Mouse (Mus musculus): ENCODE measurements at regions not wholly inside any gene's neighbourhood (a gene's known extent, or its start where the extent isn't known, plus 50 kb on each side); places are given as distances from the start of the nearest gene placed in this dataset.

- no peak overlapping the region for H3K9ac ChIP-seq (replicated peaks)
- no peaks in the 10 kb centered on the region for H3K36me3 ChIP-seq
- no peak overlapping the region for H3K4me2 ChIP-seq (replicated peaks)
- no peak for ATAC-seq (replicated peaks)
- no peak overlapping the region for H3K4me3 ChIP-seq
- no peaks in the 10 kb centered on the region for H3K27me3 ChIP-seq
- H3K27ac ChIP-seq (replicated peaks): no peak overlapping the region
- H3K9me3 ChIP-seq: no peaks in the 10 kb centered on the region
- no peaks in the 10 kb centered on the region for H3K4me1 ChIP-seq
Measured at GRCm38 (mm10) chr9:90954613-90955012, 407.6 kb upstream of the Zic4 start.

GRCm38 (mm10) chr9:90961436-90961835 is 400.8 kb upstream of the Zic4 start:
- Histone ChIP-seq H3K27ac (replicated peaks) (no peak overlapping the region), H3K4me3 (no peak overlapping the region), H3K27me3 (no peaks in the 10 kb centered on the region), H3K9me3 (no peaks in the 10 kb centered on the region), H3K9ac (replicated peaks) (no peak overlapping the region), H3K4me1 (no peaks in the 10 kb centered on the region), H3K4me2 (replicated peaks) (no peak overlapping the region), H3K36me3 (no peaks in the 10 kb centered on the region)
- 85% methylated on average over 4 of the region's 4 CpGs for WGBS
- ATAC-seq (replicated peaks): no peak

DNA sequence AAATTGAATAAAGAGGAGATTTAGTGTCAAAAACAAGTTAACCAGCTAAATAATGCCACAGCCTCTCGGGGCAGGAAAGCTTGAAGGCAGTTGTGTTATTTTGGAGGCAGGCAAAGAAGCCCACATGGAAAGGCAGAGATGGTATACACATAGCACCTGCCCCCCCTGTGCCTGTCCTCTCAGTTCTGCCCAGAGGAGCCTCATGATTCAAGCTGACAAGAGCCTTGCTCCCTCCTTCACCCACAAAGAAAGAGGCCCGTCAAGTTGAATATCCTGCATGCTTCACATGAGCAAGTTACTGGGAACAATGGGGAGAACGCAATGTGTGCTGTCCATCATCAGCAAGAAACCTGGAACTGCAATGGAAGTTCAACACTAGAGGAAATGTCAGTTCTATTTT is 398.2 kb upstream of the Zic4 start:
- Histone ChIP-seq H3K4me2 (replicated peaks) (no peak overlapping the region), H3K9ac (replicated peaks) (no peak overlapping the region), H3K36me3 (no peaks in the 10 kb centered on the region), H3K9me3 (no peaks in the 10 kb centered on the region), H3K4me1 (no peaks in the 10 kb centered on the region), H3K27ac (replicated peaks) (no peak overlapping the region), H3K27me3 (no peaks in the 10 kb centered on the region), H3K4me3 (no peak overlapping the region)
- no peak for ATAC-seq (replicated peaks)
- WGBS: 36% methylated on average over 3 of the region's 3 CpGs

DNA sequence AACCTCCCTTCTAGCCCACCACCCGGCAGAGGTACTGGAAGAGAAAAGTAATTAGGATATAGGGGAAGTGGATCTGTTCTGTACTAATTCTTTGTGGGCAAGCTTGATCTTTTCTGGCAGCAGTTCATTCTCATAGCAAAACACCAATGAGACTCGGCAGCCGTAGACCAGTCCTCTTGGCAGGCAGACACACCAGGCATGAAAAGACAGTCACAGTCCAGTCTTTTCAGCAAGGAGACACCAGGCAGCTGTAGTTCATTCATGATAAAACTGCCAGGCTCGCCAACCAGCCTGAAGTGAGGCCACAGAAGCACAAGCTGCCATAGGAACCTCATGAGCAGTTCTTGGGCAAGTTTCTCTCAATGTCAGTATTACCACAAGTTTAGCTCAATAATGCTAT is 383.5 kb upstream of the Zic4 start:
- no peaks in the 10 kb centered on the region for H3K27me3 ChIP-seq
- H3K4me2 ChIP-seq (replicated peaks): no peak overlapping the region
- H3K27ac ChIP-seq (replicated peaks): no peak overlapping the region
- no peaks in the 10 kb centered on the region for H3K36me3 ChIP-seq
- WGBS: 46% methylated on average over 4 of the region's 4 CpGs
- H3K9me3 ChIP-seq: no peaks in the 10 kb centered on the region
- no peak overlapping the region for H3K9ac ChIP-seq (replicated peaks)
- no peak overlapping the region for H3K4me3 ChIP-seq
- ATAC-seq (replicated peaks): peak; percentile 70
- no peaks in the 10 kb centered on the region for H3K4me1 ChIP-seq

- Histone ChIP-seq H3K9ac (replicated peaks) (no peak overlapping the region), H3K4me2 (replicated peaks) (no peak overlapping the region), H3K4me1 (no peaks in the 10 kb centered on the region), H3K4me3 (no peak overlapping the region), H3K9me3 (no peaks in the 10 kb centered on the region), H3K27me3 (no peaks in the 10 kb centered on the region), H3K36me3 (no peaks in the 10 kb centered on the region), H3K27ac (replicated peaks) (no peak overlapping the region)
- WGBS: 48% methylated on average over 6 of the region's 6 CpGs
- ATAC-seq (replicated peaks): peak; percentile 93
Measured at GRCm38 (mm10) chr9:90980023-90980802, 382.0 kb upstream of the Zic4 start.

- 90% methylated on average over 1 of the region's 1 CpGs for WGBS
- Histone ChIP-seq H3K36me3 (no peaks in the 10 kb centered on the region), H3K4me3 (no peak overlapping the region), H3K4me1 (no peaks in the 10 kb centered on the region), H3K27ac (replicated peaks) (no peak overlapping the region), H3K4me2 (replicated peaks) (no peak overlapping the region), H3K9ac (replicated peaks) (no peak overlapping the region), H3K27me3 (no peaks in the 10 kb centered on the region), H3K9me3 (no peaks in the 10 kb centered on the region)
- no peak for ATAC-seq (replicated peaks)
Measured at GRCm38 (mm10) chr9:90999178-90999577, 363.0 kb upstream of the Zic4 start.

GRCm38 (mm10) chr9:91004214-91004613 is 358.0 kb upstream of the Zic4 start:
- Histone ChIP-seq H3K4me1 (no peaks in the 10 kb centered on the region), H3K4me3 (no peak overlapping the region), H3K9ac (replicated peaks) (no peak overlapping the region), H3K9me3 (no peaks in the 10 kb centered on the region), H3K27ac (replicated peaks) (no peak overlapping the region), H3K27me3 (no peaks in the 10 kb centered on the region), H3K4me2 (replicated peaks) (no peak overlapping the region), H3K36me3 (no peaks in the 10 kb centered on the region)
- WGBS: 58% methylated on average over 4 of the region's 4 CpGs
- no peak for ATAC-seq (replicated peaks)

- H3K4me1 ChIP-seq: no peaks in the 10 kb centered on the region
- no peak overlapping the region for H3K27ac ChIP-seq (replicated peaks)
- no peak overlapping the region for H3K4me3 ChIP-seq
- H3K9ac ChIP-seq (replicated peaks): no peak overlapping the region
- 20% methylated on average over 2 of the region's 2 CpGs for WGBS
- H3K4me2 ChIP-seq (replicated peaks): no peak overlapping the region
- no peaks in the 10 kb centered on the region for H3K27me3 ChIP-seq
- no peaks in the 10 kb centered on the region for H3K9me3 ChIP-seq
- ATAC-seq (replicated peaks): no peak; the same call in 1 of the 2 replicates
- no peaks in the 10 kb centered on the region for H3K36me3 ChIP-seq
Measured at GRCm38 (mm10) chr9:91040546-91040945, 321.7 kb upstream of the Zic4 start.

GRCm38 (mm10) chr9:91048569-91048968 is 313.6 kb upstream of the Zic4 start:
- Histone ChIP-seq H3K27ac (replicated peaks) (no peak overlapping the region), H3K9ac (replicated peaks) (no peak overlapping the region), H3K4me2 (replicated peaks) (no peak overlapping the region), H3K4me1 (no peaks in the 10 kb centered on the region), H3K36me3 (no peaks in the 10 kb centered on the region), H3K4me3 (no peak overlapping the region), H3K9me3 (no peaks in the 10 kb centered on the region), H3K27me3 (no peaks in the 10 kb centered on the region)
- WGBS: 46% methylated on average over 2 of the region's 2 CpGs
- no peak for ATAC-seq (replicated peaks)

DNA sequence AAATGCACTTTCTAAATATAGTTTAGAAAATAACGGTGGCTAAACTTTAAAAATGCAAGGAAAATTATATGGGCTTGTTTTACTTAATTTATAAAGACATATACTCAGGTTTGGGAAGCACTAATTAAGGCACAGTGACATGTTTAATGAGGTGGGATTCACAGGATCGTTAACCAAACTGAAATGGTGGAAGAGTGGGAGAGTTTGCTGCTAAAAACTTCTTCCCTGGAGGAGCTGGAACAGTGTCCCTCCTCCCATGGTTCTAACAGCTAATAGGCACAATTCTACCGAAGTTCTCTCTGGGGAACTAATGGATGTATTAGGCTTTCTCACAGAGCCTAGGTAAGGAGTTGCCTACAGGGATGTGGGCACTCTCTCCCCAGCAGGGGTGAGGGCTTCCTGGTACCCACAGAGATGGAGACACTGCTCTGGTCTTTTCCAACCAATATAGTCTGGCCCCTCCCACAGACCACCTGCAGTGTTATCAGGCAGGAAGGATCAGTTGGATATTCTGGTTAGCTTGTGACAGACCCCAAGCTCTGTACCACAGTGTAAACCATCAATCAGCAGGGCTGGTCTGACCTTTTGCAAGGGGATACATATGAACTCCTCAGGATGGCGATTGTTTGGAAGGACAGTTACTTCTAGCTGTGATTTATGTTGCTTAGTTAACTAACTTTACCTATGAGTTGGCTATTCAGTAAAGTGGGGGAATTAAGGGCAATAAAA is 309.0 kb upstream of the Zic4 start:
- no peaks in the 10 kb centered on the region for H3K4me1 ChIP-seq
- WGBS: 50% methylated on average over 4 of the region's 4 CpGs
- no peak overlapping the region for H3K4me2 ChIP-seq (replicated peaks)
- H3K9ac ChIP-seq (replicated peaks): no peak overlapping the region
- no peaks in the 10 kb centered on the region for H3K27me3 ChIP-seq
- ATAC-seq (replicated peaks): no peak
- no peaks in the 10 kb centered on the region for H3K9me3 ChIP-seq
- no peak overlapping the region for H3K27ac ChIP-seq (replicated peaks)
- H3K4me3 ChIP-seq: no peak overlapping the region
- no peaks in the 10 kb centered on the region for H3K36me3 ChIP-seq

GRCm38 (mm10) chr9:91059460-91059859 is 302.8 kb upstream of the Zic4 start:
- no peak overlapping the region for H3K4me3 ChIP-seq
- 0 out of 2 replicates have a peak, but pooled peaks cover 3% of the 10 kb centered on the region for H3K4me1 ChIP-seq
- H3K9ac ChIP-seq (replicated peaks): no peak overlapping the region
- H3K4me2 ChIP-seq (replicated peaks): no peak overlapping the region
- H3K36me3 ChIP-seq: no peaks in the 10 kb centered on the region
- H3K9me3 ChIP-seq: no peaks in the 10 kb centered on the region
- 83% methylated on average over 4 of the region's 4 CpGs for WGBS
- no peaks in the 10 kb centered on the region for H3K27me3 ChIP-seq
- ATAC-seq (replicated peaks): no peak
- H3K27ac ChIP-seq (replicated peaks): no peak overlapping the region

- 77% methylated on average over 5 of the region's 5 CpGs for WGBS
- ATAC-seq (replicated peaks): no peak
Measured at GRCm38 (mm10) chr9:91069496-91069895, 292.7 kb upstream of the Zic4 start.

More at GRCm38 (mm10) chr9:91069496-91069895, 292.7 kb upstream of the Zic4 start:
- H3K4me1 ChIP-seq: no peaks in the 10 kb centered on the region
- H3K27ac ChIP-seq (replicated peaks): no peak overlapping the region
- H3K4me2 ChIP-seq (replicated peaks): no peak overlapping the region
- no peak overlapping the region for H3K9ac ChIP-seq (replicated peaks)
- H3K36me3 ChIP-seq: no peaks in the 10 kb centered on the region
- no peaks in the 10 kb centered on the region for H3K9me3 ChIP-seq
- H3K27me3 ChIP-seq: no peaks in the 10 kb centered on the region
- no peak overlapping the region for H3K4me3 ChIP-seq

Data from forebrain, embryonic 15.5 days (tissue).